In genomic region chr19:55626952-55627351, GRCm38 (mm10) we compare ENCODE assay signal across 20 mouse cellular contexts.
DNase-seq lines count a peak whose midpoint lies in the region; ATAC-seq and TF ChIP-seq lines count a peak whose summit lies in the region.
"Had no signal": no experiment of that assay in that cellular context is flagged by ENCODE, and none has a peak within 500 bp of the region (broad histone marks: within the 10 kb centered on the region; RNA-seq: fewer than 3 reads in every experiment).

No protein-coding gene starts in this region.

- ATAC-seq in hindbrain, embryonic 14.5 days (ENCODE audit: low FRiP score) = no peak
- no peak for ATAC-seq in hindbrain, embryonic 11.5 days (ENCODE audit: low FRiP score)
- ATAC-seq in forebrain, embryonic 15.5 days (replicated peaks) = no peak
- no peak for ATAC-seq in limb, embryonic 14.5 days (ENCODE audit: low FRiP score, low read depth)
- ATAC-seq in neural tube, embryonic 14.5 days (ENCODE audit: low read depth) = no peak

- no peaks in the 10 kb centered on the region for H3K36me3 ChIP-seq in hindbrain, embryonic 14.5 days (replicated peaks; ENCODE audit: control insufficient read depth, insufficient read depth)
- H3K36me3 ChIP-seq in hindbrain, embryonic 11.5 days (ENCODE audit: control insufficient read depth, insufficient read depth, low read length) = no peaks in the 10 kb centered on the region
- H3K36me3 ChIP-seq in forebrain, embryonic 15.5 days = no peaks in the 10 kb centered on the region
- H3K36me3 ChIP-seq in limb, embryonic 14.5 days (ENCODE audit: control insufficient read depth, insufficient read depth, low read length) = no peaks in the 10 kb centered on the region
- no peaks in the 10 kb centered on the region for H3K36me3 ChIP-seq in neural tube, embryonic 14.5 days (ENCODE audit: control insufficient read depth, insufficient read depth, low read length)
- H3K36me3 ChIP-seq: embryonic facial prominence, embryonic 12.5 days had no signal

- WGBS in hindbrain, embryonic 14.5 days = 43% methylated on average over 12 of the region's 12 CpGs
- WGBS in hindbrain, embryonic 11.5 days = 80% methylated on average over 12 of the region's 12 CpGs
- 25% methylated on average over 12 of the region's 12 CpGs for WGBS in forebrain, embryonic 15.5 days
- WGBS in limb, embryonic 14.5 days = 32% methylated on average over 12 of the region's 12 CpGs
- 35% methylated on average over 12 of the region's 12 CpGs for WGBS in neural tube, embryonic 14.5 days

- peaks cover 12% of the 10 kb centered on the region; the same call in 1 of the 2 replicates for H3K4me1 ChIP-seq in hindbrain, embryonic 14.5 days (replicated peaks; ENCODE audit: control insufficient read depth, insufficient read depth, low read length)
- H3K4me1 ChIP-seq in hindbrain, embryonic 11.5 days (replicated peaks; ENCODE audit: control insufficient read depth, insufficient read depth, low read length) = 0 out of 2 replicates have a peak, but pooled peaks cover 7% of the 10 kb centered on the region
- peaks cover 16% of the 10 kb centered on the region for H3K4me1 ChIP-seq in forebrain, embryonic 15.5 days
- peaks cover 4% of the 10 kb centered on the region; the same call in 1 of the 2 replicates for H3K4me1 ChIP-seq in limb, embryonic 14.5 days (ENCODE audit: control insufficient read depth, insufficient read depth, low read length)
- peaks cover 1% of the 10 kb centered on the region; the same call in 1 of the 2 replicates for H3K4me1 ChIP-seq in neural tube, embryonic 14.5 days (ENCODE audit: control insufficient read depth, insufficient read depth, low read length)

- H3K27me3 ChIP-seq in hindbrain, embryonic 14.5 days (ENCODE audit: control insufficient read depth, insufficient read depth, low read length) = peaks cover 4% of the 10 kb centered on the region; the same call in 1 of the 2 replicates
- no peaks in the 10 kb centered on the region for H3K27me3 ChIP-seq in hindbrain, embryonic 11.5 days (ENCODE audit: control insufficient read depth, insufficient read depth, low read length)
- H3K27me3 ChIP-seq in forebrain, embryonic 15.5 days = peaks cover 10% of the 10 kb centered on the region; the same call in 1 of the 2 replicates
- no peaks in the 10 kb centered on the region for H3K27me3 ChIP-seq in limb, embryonic 14.5 days (ENCODE audit: control insufficient read depth, insufficient read depth, low read length)
- 0 out of 2 replicates have a peak, but pooled peaks cover 4% of the 10 kb centered on the region for H3K27me3 ChIP-seq in neural tube, embryonic 14.5 days (ENCODE audit: control insufficient read depth, insufficient read depth, low read length)
- H3K27me3 ChIP-seq: CH12.LX; embryonic facial prominence, embryonic 12.5 days had no signal

- peak overlapping the region; percentile 32 for H3K4me2 ChIP-seq in hindbrain, embryonic 14.5 days (replicated peaks)
- H3K4me2 ChIP-seq in hindbrain, embryonic 11.5 days (replicated peaks; ENCODE audit: low read depth, low read length) = no peak overlapping the region
- H3K4me2 ChIP-seq in forebrain, embryonic 15.5 days (replicated peaks) = peak overlapping the region; percentile 39
- peak overlapping the region; percentile 38 for H3K4me2 ChIP-seq in limb, embryonic 14.5 days (replicated peaks; ENCODE audit: low read depth, low read length, severe bottlenecking)
- peak overlapping the region; percentile 27; the same call in 1 of the 2 replicates for H3K4me2 ChIP-seq in neural tube, embryonic 14.5 days (ENCODE audit: low read depth, low read length)
- H3K4me2 ChIP-seq: embryonic facial prominence, embryonic 12.5 days had no signal

- H3K9ac ChIP-seq in hindbrain, embryonic 14.5 days = no peak overlapping the region
- H3K9ac ChIP-seq in hindbrain, embryonic 11.5 days (ENCODE audit: low read depth, low read length) = no peak overlapping the region
- no peak overlapping the region for H3K9ac ChIP-seq in forebrain, embryonic 15.5 days (replicated peaks)
- H3K9ac ChIP-seq in limb, embryonic 14.5 days (ENCODE audit: low read depth, low read length, severe bottlenecking) = no peak overlapping the region
- H3K9ac ChIP-seq in neural tube, embryonic 14.5 days (replicated peaks; ENCODE audit: low read depth, low read length) = no peak overlapping the region
- H3K9ac ChIP-seq: embryonic facial prominence, embryonic 12.5 days had no signal

- no peaks in the 10 kb centered on the region for H3K9me3 ChIP-seq in hindbrain, embryonic 14.5 days (ENCODE audit: control insufficient read depth, low read length)
- no peaks in the 10 kb centered on the region for H3K9me3 ChIP-seq in hindbrain, embryonic 11.5 days (ENCODE audit: control insufficient read depth, low read length)
- no peaks in the 10 kb centered on the region for H3K9me3 ChIP-seq in forebrain, embryonic 15.5 days
- H3K9me3 ChIP-seq in limb, embryonic 14.5 days (ENCODE audit: control insufficient read depth, low read length) = no peaks in the 10 kb centered on the region
- H3K9me3 ChIP-seq in neural tube, embryonic 14.5 days (ENCODE audit: control insufficient read depth, low read length) = no peaks in the 10 kb centered on the region
- H3K9me3 ChIP-seq: embryonic facial prominence, embryonic 12.5 days had no signal

- TF ChIP-seq POLR2A in limb, embryonic 14.5 days (IDR thresholded peaks at IDR 0.05; ENCODE audit: borderline replicate concordance, extremely low read depth, insufficient read depth, insufficient read length) = no peak

- peak; percentile 35 for DNase-seq in hindbrain, embryonic 14.5 days (ENCODE audit: low spot score)
- DNase-seq in hindbrain, embryonic 11.5 days (ENCODE audit: low spot score) = no peak
- no peak for DNase-seq in limb, embryonic 14.5 days (ENCODE audit: low spot score)
- no peak for DNase-seq in adrenal gland, postnatal 36 days
- no peak for DNase-seq in urinary bladder, postnatal 14 days (ENCODE audit: low spot score)
- DNase-seq in layer of hippocampus, postnatal 10 days (ENCODE audit: low spot score in 2 of 2) = no peak
- DNase-seq: cerebellum, adult 11 months; gastrocnemius, adult 2 months; heart, adult 11 months; heart, postnatal 4 days; kidney, adult 11 months; lung, adult 2 months; lung, postnatal 36 days; thymus, postnatal 36 days had no signal

- H3K4me3 ChIP-seq in hindbrain, embryonic 14.5 days (replicated peaks; ENCODE audit: low read length) = no peak overlapping the region
- no peak overlapping the region for H3K4me3 ChIP-seq in hindbrain, embryonic 11.5 days (ENCODE audit: low read depth, low read length)
- H3K4me3 ChIP-seq in forebrain, embryonic 15.5 days = no peak overlapping the region
- H3K4me3 ChIP-seq in limb, embryonic 14.5 days (replicated peaks; ENCODE audit: low read length) = no peak overlapping the region
- H3K4me3 ChIP-seq in neural tube, embryonic 14.5 days (ENCODE audit: low read depth, low read length) = no peak overlapping the region
- H3K4me3 ChIP-seq: embryonic facial prominence, embryonic 12.5 days; gastrocnemius, adult 2 months had no signal

- no peak overlapping the region for H3K27ac ChIP-seq in hindbrain, embryonic 14.5 days
- no peak overlapping the region for H3K27ac ChIP-seq in hindbrain, embryonic 11.5 days (ENCODE audit: low read depth, low read length)
- H3K27ac ChIP-seq in forebrain, embryonic 15.5 days (replicated peaks) = no peak overlapping the region
- H3K27ac ChIP-seq in limb, embryonic 14.5 days (replicated peaks; ENCODE audit: low read depth, low read length) = no peak overlapping the region
- H3K27ac ChIP-seq in neural tube, embryonic 14.5 days (ENCODE audit: low read depth, low read length) = no peak overlapping the region
- H3K27ac ChIP-seq: embryonic facial prominence, embryonic 12.5 days; gastrocnemius, adult 2 months; kidney, postnatal 0 days; layer of hippocampus, adult 2 months had no signal
